Mouse (Mus musculus) hindbrain, embryonic 15.5 days (tissue): ENCODE measurements around the gene Hba-x. TPM values are rescaled to one million over a fixed set of nuclear protein-coding genes. Genes with fewer than 3 reads are reported as not detected.
"Not testable (repeated sequence)": the region's sequence is repeated elsewhere in the genome, so short reads cannot be mapped to it uniquely, and the experiment has no call there.

Source experiments
- ATAC-seq: fragments of 200-750 bp; cut with Nextera tagmentation; 2 replicates; pipeline ENCODE4 v1.8.0; 2017; ENCODE audit warnings: low read depth, moderate number of reproducible peaks, moderate TSS enrichment; ENCODE audit not compliant: low FRiP score
- H3K27ac ChIP-seq: fragments of 300-500 bp; sonication (generic); replicated peaks from 2 replicates; pipeline ENCODE4 v1.5.1; 2015; ENCODE audit warnings: mild to moderate bottlenecking, inconsistent platforms
- H3K27me3 ChIP-seq: fragments of 300-500 bp; sonication (generic); 2 replicates; pipeline ENCODE4 v1.6.1; 2015; ENCODE audit warnings: control low read depth, inconsistent platforms
- H3K36me3 ChIP-seq: fragments of 300-500 bp; sonication (generic); 2 replicates; pipeline ENCODE4 v1.6.1; 2015; ENCODE audit warnings: control low read depth, inconsistent platforms
- H3K4me1 ChIP-seq: fragments of 300-500 bp; sonication (generic); replicated peaks from 2 replicates; pipeline ENCODE4 v1.6.1; 2015; ENCODE audit warnings: control low read depth, inconsistent platforms
- H3K4me2 ChIP-seq: fragments of 300-500 bp; sonication (generic); 2 replicates; pipeline ENCODE4 v1.6.1; 2015; ENCODE audit warnings: moderate library complexity, mild to moderate bottlenecking, inconsistent platforms
- H3K4me3 ChIP-seq: fragments of 300-500 bp; sonication (generic); 2 replicates; pipeline ENCODE4 v1.5.1; 2015; ENCODE audit warnings: mild to moderate bottlenecking, inconsistent platforms
- H3K9ac ChIP-seq: fragments of 300-500 bp; sonication (generic); 2 replicates; pipeline ENCODE4 v1.6.1; 2015; ENCODE audit warnings: inconsistent platforms
- H3K9me3 ChIP-seq: fragments of 300-500 bp; sonication (generic); 2 replicates; pipeline ENCODE4 v1.6.1; 2016; ENCODE audit warnings: control low read depth, inconsistent platforms
- WGBS: fragments of 180-500 bp; shearing (Covaris S2); methylation state at CpG from one replicate; pipeline ENCODE4 v1.1.7; 2015; 5-methylcytosine and 5-hydroxymethylcytosine counted together
- polyA plus RNA-seq: library from polyadenylated mRNA; unstranded; fragments of >200 nt; fragmentation: Nextera tagmentation; extraction: Ambion mirVana; gene quantifications from 2 replicates; pipeline ENCODE4 v1.2.1, GENCODE M21; 2015

Hba-x gene
- polyA plus RNA-seq, 1 experiment from 2014 or later, result 46.1 TPM

DNA sequence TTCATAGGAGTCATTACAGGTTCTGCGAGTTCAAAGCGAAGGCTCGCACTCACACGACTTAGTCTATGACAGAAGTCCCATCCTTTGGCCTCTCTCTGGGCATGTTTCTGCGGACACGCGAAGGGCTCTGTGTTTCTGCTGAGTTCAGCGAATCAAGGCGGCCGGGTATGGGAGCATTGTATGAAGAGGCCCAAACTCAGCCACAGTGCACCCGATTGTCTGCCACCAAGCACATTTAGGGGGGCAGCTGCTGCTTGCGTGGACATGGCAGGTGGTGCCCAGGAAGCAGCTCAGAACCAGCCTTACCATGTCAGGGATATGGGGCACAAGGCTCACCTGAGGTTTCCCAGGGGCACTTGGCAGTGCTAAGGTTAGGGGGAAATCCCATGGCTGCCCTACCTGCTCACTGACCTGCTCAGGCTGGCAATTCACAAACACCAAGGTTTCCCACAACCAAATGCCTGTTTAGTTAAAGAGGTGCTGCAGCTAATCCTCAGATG lies 2.3 kb downstream of the Hba-x start:
- ATAC-seq, result no peak
- WGBS, result 85% methylated on average over 12 of the region's 12 CpGs
- no peaks in the 10 kb centered on the region for H3K9me3 ChIP-seq

GRCm38 (mm10) chr11:32280646-32281045 lies 4.4 kb downstream of the Hba-x start:
- Histone ChIP-seq H3K4me3 (no peak overlapping the region), H3K9ac (no peak overlapping the region), H3K27me3 (no peaks in the 10 kb centered on the region), H3K4me1 (no peaks in the 10 kb centered on the region), H3K9me3 (no peaks in the 10 kb centered on the region), H3K36me3 (no peaks in the 10 kb centered on the region), H3K4me2 (no peak overlapping the region), H3K27ac (no peak overlapping the region)
- no peak for ATAC-seq
- 83% methylated on average over 2 of the region's 2 CpGs for WGBS

More for the DNA sequence above, 2.3 kb downstream of the Hba-x start:
- H3K4me1 ChIP-seq, result no peaks in the 10 kb centered on the region
- H3K36me3 ChIP-seq, result no peaks in the 10 kb centered on the region
- no peak overlapping the region for H3K4me3 ChIP-seq
- H3K9ac ChIP-seq, result no peak overlapping the region
- H3K27me3 ChIP-seq, result no peaks in the 10 kb centered on the region
- no peak overlapping the region for H3K27ac ChIP-seq
- H3K4me2 ChIP-seq, result no peak overlapping the region

- no peaks in the 10 kb centered on the region for H3K27me3 ChIP-seq
- ATAC-seq, result no peak
- no peaks in the 10 kb centered on the region for H3K9me3 ChIP-seq
- H3K27ac ChIP-seq, result no peak overlapping the region
- 55% methylated on average over 1 of the region's 1 CpGs for WGBS
- no peak overlapping the region for H3K9ac ChIP-seq
- H3K4me3 ChIP-seq, result no peak overlapping the region
- no peaks in the 10 kb centered on the region for H3K36me3 ChIP-seq
- H3K4me2 ChIP-seq, result no peak overlapping the region
- H3K4me1 ChIP-seq, result no peaks in the 10 kb centered on the region
Measured at GRCm38 (mm10) chr11:32281416-32282144, 5.4 kb downstream of the Hba-x start.

- H3K4me1 ChIP-seq, ATAC-seq, H3K27ac ChIP-seq, H3K4me3 ChIP-seq, H3K4me2 ChIP-seq, H3K36me3 ChIP-seq, H3K9ac ChIP-seq, H3K27me3 ChIP-seq, H3K9me3 ChIP-seq: not testable (repeated sequence)
- 83% methylated on average over 1 of the region's 5 CpGs for WGBS
Measured at GRCm38 (mm10) chr11:32283091-32283777, 7.0 kb downstream of the Hba-x start, which contains the start of gene Hba-a1. TSS of gene Hba-a1 (plus strand) at chr11:32283511.

DNA sequence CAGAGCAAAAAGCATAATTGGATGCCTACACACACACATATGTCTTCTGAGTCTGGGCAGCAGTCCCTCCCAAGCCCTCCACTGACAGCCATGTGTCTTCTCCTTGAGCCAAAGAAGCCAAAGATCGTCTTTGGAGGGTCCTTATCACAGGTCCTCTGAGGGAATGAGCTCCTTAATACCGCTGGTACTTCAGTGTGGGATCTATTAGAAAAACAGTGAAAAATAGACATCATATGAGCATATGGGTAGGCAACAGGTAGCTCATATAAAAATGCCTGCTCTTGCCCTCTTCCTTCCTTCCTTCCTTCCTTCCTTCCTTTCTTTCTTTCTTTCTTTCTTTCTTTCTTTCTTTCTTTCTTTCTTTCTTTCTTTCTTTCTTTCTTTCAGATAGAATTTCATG lies 8.4 kb downstream of the Hba-x start:
- not testable (repeated sequence) for H3K9ac ChIP-seq, H3K9me3 ChIP-seq, ATAC-seq, H3K4me1 ChIP-seq, H3K4me3 ChIP-seq, H3K4me2 ChIP-seq, H3K36me3 ChIP-seq, H3K27me3 ChIP-seq, H3K27ac ChIP-seq
- 73% methylated on average over 2 of the region's 2 CpGs for WGBS

DNA sequence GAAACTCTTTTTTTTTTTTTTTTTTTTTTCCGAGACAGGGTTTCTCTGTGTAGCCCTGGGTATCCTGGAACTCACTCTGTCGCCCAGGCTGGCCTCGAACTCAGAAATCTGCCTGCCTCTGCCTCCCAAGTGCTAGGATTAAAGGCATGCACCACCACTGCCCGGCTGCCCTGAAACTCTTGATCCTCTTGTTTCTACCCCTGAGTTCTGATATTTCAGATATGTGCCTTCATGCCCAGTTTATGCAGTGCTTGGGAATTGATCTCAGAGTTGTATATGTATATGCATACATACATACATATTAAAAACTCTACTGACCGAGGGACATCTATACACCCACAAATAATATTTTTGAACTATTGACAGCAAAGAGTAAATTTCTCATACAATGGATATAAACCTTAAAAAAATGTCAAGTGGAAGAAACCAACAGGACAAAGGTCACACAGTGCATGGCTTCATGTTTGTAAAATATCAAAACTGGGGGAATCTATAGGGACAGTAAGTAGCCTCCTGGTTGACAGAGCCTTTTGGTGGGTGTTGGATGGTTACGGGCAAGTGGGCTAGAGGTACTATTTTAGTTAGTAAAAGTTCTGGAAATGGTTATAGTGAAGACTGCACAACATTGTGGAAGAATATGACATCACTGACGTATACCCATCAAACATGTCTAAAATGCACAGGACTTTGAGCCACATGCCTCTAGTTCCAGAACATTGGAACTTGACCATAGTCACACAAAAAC lies 9.0 kb downstream of the Hba-x start:
- Histone ChIP-seq H3K36me3 (no peaks in the 10 kb centered on the region), H3K4me1 (no peaks in the 10 kb centered on the region), H3K4me3 (no peak overlapping the region), H3K27ac (no peak overlapping the region), H3K27me3 (0 out of 2 replicates have a peak, but pooled peaks cover 5% of the 10 kb centered on the region), H3K4me2 (no peak overlapping the region), H3K9me3 (no peaks in the 10 kb centered on the region), H3K9ac (no peak overlapping the region)
- WGBS, result 91% methylated on average over 7 of the region's 7 CpGs
- ATAC-seq, result no peak

- H3K9ac ChIP-seq, H3K4me3 ChIP-seq, H3K4me1 ChIP-seq, H3K4me2 ChIP-seq, H3K36me3 ChIP-seq, H3K9me3 ChIP-seq, ATAC-seq, H3K27me3 ChIP-seq, H3K27ac ChIP-seq: not testable (repeated sequence)
Measured at GRCm38 (mm10) chr11:32285887-32286286, 9.7 kb downstream of the Hba-x start.

- H3K9me3 ChIP-seq, H3K27me3 ChIP-seq, H3K4me1 ChIP-seq, H3K9ac ChIP-seq, H3K27ac ChIP-seq, H3K36me3 ChIP-seq: not testable (repeated sequence)
- WGBS, result 22% methylated on average over 30 of the region's 33 CpGs
- ATAC-seq, result peak; percentile 77
- Histone ChIP-seq H3K4me3 (peak within 1 kb of the TSS; percentile 33), H3K4me2 (peak within 1 kb of the TSS; percentile 59)
Measured at GRCm38 (mm10) chr11:32286695-32287492, 10.7 kb downstream of the Hba-x start, which contains the start of gene Hbq1b. TSS of gene Hbq1b (plus strand) at chr11:32286965.

DNA sequence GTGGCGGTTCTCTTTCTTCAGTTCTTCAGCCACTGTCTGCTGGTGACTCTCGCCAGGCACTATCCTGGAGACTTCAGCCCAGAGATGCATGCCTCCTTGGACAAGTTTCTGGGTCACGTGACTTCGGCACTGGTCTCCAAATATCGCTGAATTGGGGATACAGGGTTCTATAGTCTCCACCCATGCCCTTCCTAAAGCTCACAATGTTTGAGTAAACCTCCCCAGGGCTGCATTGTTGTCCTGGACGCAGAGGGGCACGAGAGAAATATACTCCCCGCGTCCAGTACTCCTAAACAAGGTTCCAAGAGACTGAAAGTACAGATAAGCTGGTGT lies 11.3 kb downstream of the Hba-x start:
- 71% methylated on average over 9 of the region's 9 CpGs for WGBS
- ATAC-seq, result no peak
- Histone ChIP-seq H3K9me3 (no peaks in the 10 kb centered on the region), H3K9ac (no peak overlapping the region), H3K36me3 (no peaks in the 10 kb centered on the region), H3K4me1 (no peaks in the 10 kb centered on the region), H3K4me3 (no peak overlapping the region), H3K27ac (no peak overlapping the region), H3K27me3 (0 out of 2 replicates have a peak, but pooled peaks cover 5% of the 10 kb centered on the region), H3K4me2 (0 out of 2 replicates have a peak overlapping the region, but pooled peaks have one; percentile 59)

DNA sequence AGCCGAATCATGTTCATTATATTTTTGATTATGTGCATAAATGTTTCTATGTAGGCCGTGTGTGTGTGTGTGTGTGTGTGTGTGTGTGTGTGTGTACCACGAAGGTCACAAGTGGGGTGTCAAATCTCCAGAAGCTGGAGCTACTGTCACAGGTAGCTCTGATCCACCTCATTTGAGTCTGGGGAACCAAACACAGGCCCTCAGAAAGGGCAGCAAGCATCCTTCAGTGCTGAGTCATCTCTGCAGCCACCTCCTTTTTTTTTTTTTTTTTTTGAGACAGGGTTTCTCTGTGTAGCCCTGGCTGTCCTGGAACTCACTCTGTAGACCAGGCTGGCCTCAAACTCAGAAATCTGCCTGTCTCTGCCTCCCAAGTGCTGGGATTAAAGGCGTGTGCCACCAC lies 16.6 kb downstream of the Hba-x start:
- H3K4me3 ChIP-seq, H3K9me3 ChIP-seq, ATAC-seq, H3K4me2 ChIP-seq, H3K9ac ChIP-seq, H3K36me3 ChIP-seq, H3K27me3 ChIP-seq, H3K4me1 ChIP-seq, H3K27ac ChIP-seq: not testable (repeated sequence)
- WGBS, result 85% methylated on average over 4 of the region's 4 CpGs

DNA sequence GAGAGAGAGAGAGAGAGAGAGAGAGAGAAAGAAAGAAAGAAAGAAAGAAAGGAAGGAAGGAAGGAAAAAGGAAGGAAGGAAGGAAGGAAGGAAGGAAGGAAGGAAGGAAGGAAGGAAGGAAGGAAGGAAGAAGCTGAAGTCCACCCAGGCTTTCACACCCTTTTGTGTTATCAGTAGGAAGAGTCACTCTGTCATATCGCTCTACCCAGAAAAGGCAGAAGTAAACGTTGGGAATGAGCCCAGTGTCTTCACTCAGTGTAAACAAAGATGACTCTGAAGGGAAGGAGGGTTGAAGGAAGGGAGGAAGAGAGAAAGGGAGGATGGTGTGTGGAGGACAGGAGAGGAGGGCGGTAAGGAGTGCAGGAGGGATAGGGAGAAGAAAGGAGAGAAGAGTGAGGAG lies 17.3 kb downstream of the Hba-x start:
- not testable (repeated sequence) for H3K9me3 ChIP-seq, H3K9ac ChIP-seq, H3K27me3 ChIP-seq, H3K4me3 ChIP-seq, H3K4me1 ChIP-seq, H3K27ac ChIP-seq, H3K4me2 ChIP-seq, ATAC-seq, H3K36me3 ChIP-seq
- 70% methylated on average over 3 of the region's 3 CpGs for WGBS
